Mouse (Mus musculus) liver, embryonic 13.5 days (tissue): ENCODE results near the gene Tet3. TPM values are rescaled to one million over a fixed set of nuclear protein-coding genes. Genes with fewer than 3 reads are reported as not detected.

ENCODE experiments used
- ATAC-seq: fragments of 200-750 bp; cut with Nextera tagmentation; 2 replicates; pipeline ENCODE4 v1.8.0; 2017; ENCODE audit warnings: low read depth, mild to moderate bottlenecking, moderate number of reproducible peaks, moderate library complexity
- DNase-seq: peaks from one replicate; pipeline ENCODE4 v3.0.0; 2022
- H3K27ac ChIP-seq: fragments of 300-500 bp; sonication (generic); 2 replicates; pipeline ENCODE4 v1.5.1; 2015; ENCODE audit warnings: moderate library complexity, mild to moderate bottlenecking, inconsistent platforms
- H3K27me3 ChIP-seq: fragments of 300-500 bp; sonication (generic); 2 replicates; pipeline ENCODE4 v1.6.1; 2015; ENCODE audit warnings: mild to moderate bottlenecking, inconsistent platforms
- H3K36me3 ChIP-seq: fragments of 300-500 bp; sonication (generic); 2 replicates; pipeline ENCODE4 v1.6.1; 2015; ENCODE audit warnings: mild to moderate bottlenecking, inconsistent platforms
- H3K4me1 ChIP-seq: fragments of 300-500 bp; sonication (generic); replicated peaks from 2 replicates; pipeline ENCODE4 v1.6.1; 2015; ENCODE audit warnings: inconsistent platforms
- H3K4me2 ChIP-seq: fragments of 300-500 bp; sonication (generic); 2 replicates; pipeline ENCODE4 v1.6.1; 2015; ENCODE audit warnings: inconsistent platforms, mild to moderate bottlenecking, moderate library complexity
- H3K4me3 ChIP-seq: fragments of 300-500 bp; sonication (generic); replicated peaks from 2 replicates; pipeline ENCODE4 v1.5.1; 2015; ENCODE audit warnings: mild to moderate bottlenecking, inconsistent platforms
- H3K9ac ChIP-seq: fragments of 300-500 bp; sonication (generic); 2 replicates; pipeline ENCODE4 v1.6.1; 2015; ENCODE audit warnings: mild to moderate bottlenecking, inconsistent platforms
- H3K9me3 ChIP-seq: fragments of 300-500 bp; sonication (generic); replicated peaks from 2 replicates; pipeline ENCODE4 v1.6.1; 2016; ENCODE audit warnings: inconsistent platforms
- WGBS: fragments of 180-500 bp; shearing (Covaris S2); methylation state at CpG from one replicate; pipeline ENCODE4 v1.1.7; 2015; ENCODE audit not compliant: insufficient replicate concordance; 5-methylcytosine and 5-hydroxymethylcytosine counted together
- polyA plus RNA-seq: library from polyadenylated mRNA; unstranded; fragments of >200 nt; fragmentation: Nextera tagmentation; extraction: Ambion mirVana; gene quantifications from 2 replicates; pipeline ENCODE4 v1.2.1, GENCODE M21; 2015

Tet3 gene
- polyA plus RNA-seq = 10.4 and 13.3 TPM in 2 replicates

DNA sequence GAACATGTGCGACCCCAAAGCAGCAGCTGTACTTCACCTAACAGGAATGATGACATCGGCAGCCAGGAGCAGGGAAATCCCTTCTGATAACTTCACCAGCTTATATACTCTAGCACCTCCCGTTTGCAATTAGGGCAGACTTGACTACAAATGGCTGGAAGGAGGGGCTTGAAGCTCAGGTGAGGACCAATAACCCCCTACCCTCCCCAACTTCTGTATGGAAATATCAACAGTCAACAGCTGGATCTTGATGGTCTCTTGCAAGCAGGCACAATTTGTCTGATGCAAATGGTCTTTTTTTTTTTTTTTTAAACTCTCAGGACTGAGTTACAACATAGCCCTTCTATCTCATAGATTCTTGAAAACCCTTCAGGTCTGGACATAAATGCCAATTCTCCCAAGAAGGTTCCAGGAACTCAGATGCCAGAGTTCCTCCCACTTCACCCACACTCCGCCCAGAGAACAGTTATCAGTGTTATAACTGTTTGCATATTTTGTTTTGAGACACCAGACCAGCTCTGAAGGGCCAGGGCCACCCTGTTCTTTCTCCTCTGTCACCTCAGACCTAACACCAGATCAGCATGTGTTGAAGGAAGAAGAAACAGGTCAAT, at the start of gene Tet3:
Gene Tet3, minus strand, starts transcription at position 51 of the 611 bp plus-strand sequence.
- 0 out of 2 replicates have a peak, but pooled peaks cover 4% of the 10 kb centered on the region for H3K36me3 ChIP-seq
- 33% methylated on average over 4 of the region's 4 CpGs for WGBS
- H3K27ac ChIP-seq = peak within 1 kb of the TSS; percentile 23; the same call in 1 of the 2 replicates
- no peak within 1 kb of the TSS for H3K4me3 ChIP-seq
- ATAC-seq (no peak), DNase-seq (no peak)
- H3K4me2 ChIP-seq = no peak within 1 kb of the TSS
- no peaks in the 10 kb centered on the region for H3K9me3 ChIP-seq
- H3K4me1 ChIP-seq = peaks cover 65% of the 10 kb centered on the region
- peaks cover 16% of the 10 kb centered on the region; the same call in 1 of the 2 replicates for H3K27me3 ChIP-seq
- H3K9ac ChIP-seq = peak within 1 kb of the TSS; percentile 22; the same call in 1 of the 2 replicates

DNA sequence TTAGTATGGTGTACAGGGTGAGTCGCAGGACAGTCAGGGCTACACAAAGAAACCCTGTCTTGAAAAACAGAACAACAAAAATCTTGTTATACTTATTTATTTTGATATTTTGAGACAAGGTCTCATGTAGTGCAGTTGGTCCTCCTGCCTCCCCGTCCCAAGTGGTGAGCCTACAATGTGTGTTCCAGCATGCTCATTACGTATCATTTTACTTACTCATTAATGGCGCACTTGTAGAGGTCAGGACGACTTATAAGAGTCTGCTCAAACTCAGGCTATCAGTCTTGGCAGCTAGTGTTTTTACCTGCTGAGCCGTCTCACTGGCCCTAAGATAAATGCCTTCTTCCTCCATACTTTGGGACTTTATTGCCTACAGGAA, 48.3 kb upstream of the Tet3 start:
- ATAC-seq (peak; percentile 4; the same call in 1 of the 2 replicates), DNase-seq (no peak)
- 19% methylated on average over 6 of the region's 6 CpGs for WGBS
- H3K27ac ChIP-seq = peak overlapping the region; percentile 99
- H3K4me1 ChIP-seq = peaks cover 44% of the 10 kb centered on the region
- peak overlapping the region; percentile 91 for H3K4me2 ChIP-seq
- H3K9ac ChIP-seq = peak overlapping the region; percentile 85
- H3K4me3 ChIP-seq = peak overlapping the region; percentile 85
- H3K36me3 ChIP-seq = no peaks in the 10 kb centered on the region
- no peaks in the 10 kb centered on the region for H3K27me3 ChIP-seq
- no peaks in the 10 kb centered on the region for H3K9me3 ChIP-seq

DNA sequence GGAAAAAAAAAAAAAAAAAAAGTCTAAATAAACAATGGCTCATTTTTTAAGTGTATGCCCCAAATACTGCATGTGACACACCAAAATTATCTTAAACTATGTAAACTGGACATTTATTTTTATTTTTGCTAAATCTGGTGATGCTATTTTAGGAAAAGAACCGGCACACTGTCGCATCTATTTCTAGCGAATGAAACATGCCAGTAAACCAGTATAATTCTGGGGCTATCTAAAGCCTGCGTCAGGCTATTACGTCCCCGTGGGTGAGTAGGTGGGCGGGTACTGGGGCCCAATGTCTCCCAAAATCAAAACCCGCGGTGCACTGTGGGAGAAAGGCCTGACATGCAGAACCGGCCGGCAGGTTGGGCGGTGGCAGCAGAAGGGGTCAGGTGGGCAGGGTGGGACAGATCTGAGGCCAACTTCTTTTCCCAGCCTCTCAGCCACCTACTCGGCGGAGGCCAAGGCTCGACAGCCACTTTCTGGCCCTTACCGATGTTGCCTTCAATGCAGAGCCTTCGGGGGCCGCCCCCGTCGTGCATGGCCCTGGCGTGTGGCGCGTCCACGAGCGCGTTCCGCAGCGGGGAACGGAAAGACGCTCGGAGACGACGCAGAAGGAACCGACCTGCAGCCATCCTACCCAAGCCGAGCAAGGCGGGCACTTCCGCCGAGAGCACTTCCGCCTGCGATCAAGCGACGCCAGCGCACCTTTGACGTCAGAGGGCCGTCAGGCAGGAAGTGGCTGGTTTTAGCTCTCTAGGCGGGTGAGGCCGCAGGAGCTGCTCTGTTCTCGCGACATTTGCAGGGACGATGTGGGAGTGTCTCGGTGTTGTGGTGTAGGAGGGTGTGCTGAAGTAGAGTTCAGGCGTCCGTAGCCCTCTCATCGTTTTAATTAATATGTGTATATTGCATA, 47.6 kb upstream of the Tet3 start, which contains the start of gene Dguok:
Gene Dguok, minus strand, starts transcription at position 712 of the 910 bp plus-strand sequence.
- Histone ChIP-seq H3K27me3 (no peaks in the 10 kb centered on the region), H3K27ac (peak within 1 kb of the TSS; percentile 99), H3K36me3 (0 out of 2 replicates have a peak, but pooled peaks cover 2% of the 10 kb centered on the region), H3K4me2 (peak within 1 kb of the TSS; percentile 91), H3K4me1 (peaks cover 44% of the 10 kb centered on the region), H3K4me3 (peak within 1 kb of the TSS; percentile 85), H3K9me3 (no peaks in the 10 kb centered on the region), H3K9ac (peak within 1 kb of the TSS; percentile 85)
- DNase-seq (peak; percentile 96), ATAC-seq (peak; percentile 94)
- WGBS = under 1% methylated on average over 54 of the region's 54 CpGs

DNA sequence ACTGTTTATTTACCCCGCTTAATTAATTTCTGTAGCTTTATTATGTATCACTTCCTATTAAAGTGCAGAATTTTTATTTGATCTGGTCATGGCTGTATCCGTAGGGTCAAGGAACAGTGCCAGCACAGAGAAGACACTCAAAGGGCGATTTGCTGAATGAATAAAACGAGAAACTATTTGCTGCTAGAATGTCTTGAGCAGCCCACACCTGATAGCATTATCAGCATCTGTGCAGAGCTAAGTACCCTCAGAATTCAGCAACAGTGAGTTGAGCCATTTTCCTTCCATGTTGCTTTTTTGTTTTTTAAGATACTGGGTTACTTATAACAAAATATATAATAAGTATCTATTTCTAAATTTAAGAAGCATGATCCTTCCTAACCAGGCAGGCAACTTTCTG, 46.7 kb upstream of the Tet3 start:
- Histone ChIP-seq H3K27ac (peak overlapping the region; percentile 99), H3K27me3 (no peaks in the 10 kb centered on the region), H3K9me3 (no peaks in the 10 kb centered on the region), H3K4me2 (peak overlapping the region; percentile 91), H3K9ac (peak overlapping the region; percentile 85), H3K36me3 (0 out of 2 replicates have a peak, but pooled peaks cover 2% of the 10 kb centered on the region), H3K4me3 (peak overlapping the region; percentile 85), H3K4me1 (peaks cover 44% of the 10 kb centered on the region)
- ATAC-seq = no peak
- whole genome bisulfite sequencing = 42% methylated on average over 4 of the region's 4 CpGs
- peak; percentile 26 for DNase-seq

DNA sequence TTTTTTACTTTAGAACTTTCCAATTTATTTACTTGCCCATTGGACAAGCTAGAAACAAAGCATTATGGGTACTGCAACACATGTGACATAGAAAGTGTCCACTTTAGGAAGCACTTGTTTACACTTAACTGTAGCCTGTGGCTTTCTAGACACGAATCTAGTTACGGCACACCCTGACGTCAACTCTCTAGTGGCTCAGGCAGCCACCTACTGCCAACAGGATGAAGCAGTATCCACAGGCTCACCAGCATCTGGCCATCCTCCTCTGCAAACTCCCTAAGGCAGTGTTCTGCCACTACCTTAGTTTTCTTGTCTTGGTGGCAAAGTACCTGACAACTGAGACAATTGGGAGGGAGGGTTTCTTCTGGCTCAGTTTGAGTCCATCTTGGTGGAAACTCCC, 44.5 kb upstream of the Tet3 start:
- Histone ChIP-seq H3K4me1 (peaks cover 44% of the 10 kb centered on the region), H3K36me3 (0 out of 2 replicates have a peak, but pooled peaks cover 8% of the 10 kb centered on the region), H3K9ac (no peak overlapping the region), H3K27ac (no peak overlapping the region), H3K9me3 (no peaks in the 10 kb centered on the region), H3K4me2 (no peak overlapping the region), H3K4me3 (no peak overlapping the region), H3K27me3 (no peaks in the 10 kb centered on the region)
- WGBS = 68% methylated on average over 3 of the region's 3 CpGs
- no peak for DNase-seq
- no peak for ATAC-seq

DNA sequence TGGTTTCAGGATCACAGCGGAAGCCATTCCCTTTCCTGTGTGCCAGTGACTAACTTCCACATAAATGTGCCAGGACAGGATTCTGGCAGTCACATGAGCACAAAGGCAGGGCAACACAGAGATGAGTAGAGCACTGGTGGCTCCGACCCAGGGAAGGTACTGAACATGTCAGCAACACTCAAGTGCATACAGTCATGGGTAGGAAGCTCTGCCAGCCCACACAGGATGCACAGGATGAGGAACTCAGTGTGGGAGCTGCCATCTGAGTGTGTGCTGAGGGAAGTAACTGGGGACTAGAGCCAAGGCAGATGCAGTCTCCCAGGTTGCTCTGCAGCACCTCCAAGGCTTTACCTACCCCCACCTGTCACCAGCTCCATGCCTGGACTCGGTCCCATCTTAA, 43.8 kb upstream of the Tet3 start:
- Histone ChIP-seq H3K27ac (no peak overlapping the region; the same call in 1 of the 2 replicates), H3K4me2 (no peak overlapping the region), H3K27me3 (no peaks in the 10 kb centered on the region), H3K9me3 (no peaks in the 10 kb centered on the region), H3K9ac (no peak overlapping the region), H3K36me3 (0 out of 2 replicates have a peak, but pooled peaks cover 8% of the 10 kb centered on the region), H3K4me3 (no peak overlapping the region), H3K4me1 (peaks cover 44% of the 10 kb centered on the region)
- ATAC-seq = no peak
- DNase-seq = no peak
- 67% methylated on average over 3 of the region's 3 CpGs for WGBS

DNA sequence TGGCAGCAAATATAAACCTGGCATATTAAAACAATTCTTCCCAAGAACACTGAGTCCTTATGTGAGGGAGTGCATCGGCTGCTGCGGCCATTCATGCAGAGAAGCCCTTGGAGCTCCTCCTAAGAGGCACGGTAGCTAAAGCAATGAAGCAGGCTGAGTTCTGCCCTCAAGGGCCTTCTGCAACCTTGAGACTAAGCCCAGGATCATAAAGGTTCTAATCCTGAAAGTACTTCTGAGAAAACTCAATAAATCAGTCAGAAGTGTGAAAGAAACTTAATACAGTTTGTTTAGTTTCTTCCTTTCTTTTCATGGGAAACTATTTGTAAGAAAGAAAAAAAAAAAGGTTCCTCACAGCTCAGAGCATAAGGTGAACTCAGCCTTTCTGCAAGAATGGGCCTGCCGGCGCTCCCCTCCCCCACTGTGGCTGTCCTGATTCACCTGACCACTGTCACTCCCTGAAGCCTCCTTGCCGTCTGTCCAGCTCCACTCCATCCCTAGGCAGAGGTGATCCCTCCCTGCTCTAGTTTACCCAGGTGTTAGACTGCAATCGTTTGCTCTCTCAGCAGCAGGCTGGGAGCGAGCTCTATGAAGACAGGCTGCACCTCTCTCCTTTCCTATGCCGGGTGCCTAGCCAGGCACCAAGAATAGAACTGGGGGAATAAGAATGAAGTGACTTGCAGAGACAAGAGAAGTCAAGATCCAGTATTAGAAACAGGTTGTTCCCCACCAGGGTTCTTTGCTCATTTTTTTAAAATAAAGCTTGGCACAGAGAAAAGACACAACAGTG, 42.8 kb upstream of the Tet3 start:
- ATAC-seq = no peak
- H3K27me3 ChIP-seq = no peaks in the 10 kb centered on the region
- H3K4me3 ChIP-seq = no peak overlapping the region
- H3K36me3 ChIP-seq = 0 out of 2 replicates have a peak, but pooled peaks cover 10% of the 10 kb centered on the region
- peak overlapping the region; percentile 10; the same call in 1 of the 2 replicates for H3K27ac ChIP-seq
- H3K9me3 ChIP-seq = no peaks in the 10 kb centered on the region
- H3K4me2 ChIP-seq = no peak overlapping the region
- 66% methylated on average over 9 of the region's 9 CpGs for WGBS
- H3K4me1 ChIP-seq = peaks cover 48% of the 10 kb centered on the region
- no peak overlapping the region for H3K9ac ChIP-seq
- DNase-seq = no peak

DNA sequence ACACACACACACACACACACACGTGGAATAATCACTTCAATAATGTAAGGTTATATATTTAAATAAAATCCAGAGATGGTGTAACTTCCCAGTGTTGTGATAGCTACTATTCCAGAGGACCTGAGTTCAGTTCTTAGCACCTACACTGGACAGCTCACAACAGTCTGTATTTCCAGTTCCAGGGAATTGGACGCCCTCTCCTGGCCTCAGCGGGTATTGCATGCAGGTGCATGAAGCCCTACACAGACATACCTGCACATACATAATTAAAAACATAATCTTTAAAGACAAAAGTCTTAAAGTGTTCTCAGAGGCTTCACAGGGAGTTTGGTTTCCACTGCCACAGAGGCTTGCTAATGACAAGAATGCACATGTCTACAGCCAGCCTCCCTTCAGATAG, 41.6 kb upstream of the Tet3 start:
- Histone ChIP-seq H3K27ac (no peak overlapping the region), H3K9me3 (no peaks in the 10 kb centered on the region), H3K36me3 (peaks cover 18% of the 10 kb centered on the region; the same call in 1 of the 2 replicates), H3K4me1 (peaks cover 43% of the 10 kb centered on the region), H3K4me2 (no peak overlapping the region), H3K27me3 (no peaks in the 10 kb centered on the region), H3K9ac (no peak overlapping the region), H3K4me3 (no peak overlapping the region)
- no peak for DNase-seq
- no peak for ATAC-seq
- 55% methylated on average over 3 of the region's 3 CpGs for WGBS

DNA sequence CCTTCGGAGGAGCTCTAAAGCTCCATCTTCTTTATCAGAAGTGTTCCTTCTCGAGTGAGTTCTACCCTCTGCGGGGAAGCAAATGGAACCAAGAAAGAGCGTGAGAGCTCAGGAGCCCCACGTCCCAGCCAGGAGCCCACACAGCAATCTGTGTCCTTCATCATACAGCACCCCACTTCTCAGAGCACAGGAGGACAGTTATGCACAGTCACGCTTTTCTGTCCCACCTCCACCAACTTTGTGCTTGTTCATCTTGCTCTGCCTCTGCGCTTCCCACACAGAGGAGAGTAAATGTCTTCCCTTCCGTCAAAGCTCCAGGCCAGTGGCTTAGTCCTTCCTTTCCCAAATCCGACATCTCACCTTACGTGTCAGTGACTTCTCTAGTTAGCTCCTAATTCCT, 40.2 kb upstream of the Tet3 start:
- Histone ChIP-seq H3K9me3 (no peaks in the 10 kb centered on the region), H3K4me2 (no peak overlapping the region), H3K27me3 (no peaks in the 10 kb centered on the region), H3K4me3 (no peak overlapping the region), H3K4me1 (peaks cover 30% of the 10 kb centered on the region), H3K27ac (no peak overlapping the region), H3K9ac (no peak overlapping the region), H3K36me3 (peaks cover 18% of the 10 kb centered on the region; the same call in 1 of the 2 replicates)
- DNase-seq (no peak), ATAC-seq (no peak)
- 81% methylated on average over 10 of the region's 10 CpGs for WGBS

GRCm38 (mm10) chr6:83496753-83497710, 38.1 kb upstream of the Tet3 start:
- Histone ChIP-seq H3K9ac (no peak overlapping the region), H3K27me3 (no peaks in the 10 kb centered on the region), H3K9me3 (no peaks in the 10 kb centered on the region), H3K4me2 (no peak overlapping the region), H3K36me3 (peaks cover 18% of the 10 kb centered on the region; the same call in 1 of the 2 replicates), H3K27ac (no peak overlapping the region), H3K4me3 (no peak overlapping the region), H3K4me1 (peaks cover 15% of the 10 kb centered on the region)
- no peak for DNase-seq
- 65% methylated on average over 22 of the region's 22 CpGs for WGBS
- ATAC-seq = no peak
